Mouse (Mus musculus) hindbrain, embryonic 14.5 days (tissue): ENCODE results near the gene Gab2. TPM values are rescaled to one million over a fixed set of nuclear protein-coding genes. Genes with fewer than 3 reads are reported as not detected.
"Not testable (repeated sequence)": the region's sequence is repeated elsewhere in the genome, so short reads cannot be mapped to it uniquely, and the experiment has no call there.

Experiments
- ATAC-seq: fragments of 200-750 bp; cut with Nextera tagmentation; 2 replicates; pipeline ENCODE4 v1.8.0; 2017; ENCODE audit warnings: moderate number of reproducible peaks, mild to moderate bottlenecking, moderate TSS enrichment, moderate library complexity; ENCODE audit not compliant: low FRiP score
- DNase-seq: peaks from one replicate; pipeline ENCODE4 v3.0.0-alpha.2; 2015; ENCODE audit warnings: low spot score
- H3K27ac ChIP-seq: fragments of 300-500 bp; sonication (generic); 2 replicates; pipeline ENCODE4 v1.5.1; 2014; ENCODE audit warnings: mild to moderate bottlenecking, moderate library complexity
- H3K27me3 ChIP-seq: fragments of 300-500 bp; sonication (generic); 2 replicates; pipeline ENCODE4 v1.6.1; 2014; ENCODE audit warnings: mild to moderate bottlenecking, low read length, mixed read lengths; ENCODE audit not compliant: control insufficient read depth, insufficient read depth
- H3K36me3 ChIP-seq: fragments of 300-500 bp; sonication (generic); replicated peaks from 2 replicates; pipeline ENCODE4 v1.6.1; 2014; ENCODE audit not compliant: control insufficient read depth, insufficient read depth
- H3K4me1 ChIP-seq: fragments of 300-500 bp; sonication (generic); replicated peaks from 2 replicates; pipeline ENCODE4 v1.6.1; 2014; ENCODE audit warnings: antibody characterized with exemption, low read length, mixed read lengths; ENCODE audit not compliant: control insufficient read depth, insufficient read depth
- H3K4me2 ChIP-seq: fragments of 300-500 bp; sonication (generic); replicated peaks from 2 replicates; pipeline ENCODE4 v1.6.1; 2014; ENCODE audit warnings: mild to moderate bottlenecking, moderate library complexity
- H3K4me3 ChIP-seq: fragments of 300-500 bp; sonication (generic); replicated peaks from 2 replicates; pipeline ENCODE4 v1.5.1; 2014; ENCODE audit warnings: mild to moderate bottlenecking, low read length
- H3K9ac ChIP-seq: fragments of 300-500 bp; sonication (generic); 2 replicates; pipeline ENCODE4 v1.6.1; 2014
- H3K9me3 ChIP-seq: fragments of 300-500 bp; sonication (generic); 2 replicates; pipeline ENCODE4 v1.6.1; 2016; ENCODE audit warnings: low read length; ENCODE audit not compliant: control insufficient read depth
- WGBS: fragments of 180-500 bp; shearing (Covaris S2); extraction: QIAGEN DNeasy Blood & Tissue Kit; methylation state at CpG from one replicate; pipeline ENCODE4 v1.1.7; 2014; 5-methylcytosine and 5-hydroxymethylcytosine counted together
- polyA plus RNA-seq: library from polyadenylated mRNA; unstranded; fragments of >200 nt; fragmentation: Nextera tagmentation; extraction: Ambion mirVana; gene quantifications from 2 replicates; pipeline ENCODE4 v1.2.1, GENCODE M21; 2014

The Gab2 gene
- polyA plus RNA-seq, 1 experiment from 2014 or later, result 19.4 TPM

DNA sequence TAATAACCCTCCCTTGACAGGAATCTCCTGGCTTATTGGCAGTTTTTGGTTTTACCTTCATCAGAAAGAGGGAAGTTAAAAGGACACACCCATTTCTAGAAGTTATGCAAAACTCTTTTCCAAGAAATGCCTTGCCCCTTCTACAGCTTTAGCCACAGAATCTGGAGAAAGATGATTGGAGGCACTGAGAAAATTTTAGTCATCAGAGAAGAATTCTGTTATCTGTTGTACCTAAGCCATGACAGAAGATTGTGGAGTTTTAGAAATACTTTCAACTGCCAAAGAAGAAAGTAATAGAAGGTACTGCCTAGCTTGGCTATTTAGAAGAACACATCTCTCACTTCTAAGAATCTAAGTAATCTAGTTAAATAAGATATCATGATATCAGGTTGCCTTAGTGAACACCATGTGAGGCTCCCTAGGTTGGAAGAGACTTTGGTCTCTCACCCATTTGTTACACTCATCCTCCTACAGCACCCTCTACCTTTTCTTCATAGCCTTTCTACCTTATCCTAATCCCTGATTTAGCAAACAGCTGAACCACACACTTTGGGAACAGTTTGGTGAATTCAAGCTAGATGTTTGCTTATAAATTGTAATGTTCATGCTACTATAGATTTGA lies 128.8 kb downstream of the Gab2 start:
- Histone ChIP-seq H3K9ac (no peak overlapping the region), H3K4me1 (no peaks in the 10 kb centered on the region), H3K27me3 (no peaks in the 10 kb centered on the region), H3K4me2 (no peak overlapping the region), H3K27ac (no peak overlapping the region), H3K9me3 (no peaks in the 10 kb centered on the region), H3K4me3 (no peak overlapping the region), H3K36me3 (no peaks in the 10 kb centered on the region)
- ATAC-seq (no peak), DNase-seq (no peak)

DNA sequence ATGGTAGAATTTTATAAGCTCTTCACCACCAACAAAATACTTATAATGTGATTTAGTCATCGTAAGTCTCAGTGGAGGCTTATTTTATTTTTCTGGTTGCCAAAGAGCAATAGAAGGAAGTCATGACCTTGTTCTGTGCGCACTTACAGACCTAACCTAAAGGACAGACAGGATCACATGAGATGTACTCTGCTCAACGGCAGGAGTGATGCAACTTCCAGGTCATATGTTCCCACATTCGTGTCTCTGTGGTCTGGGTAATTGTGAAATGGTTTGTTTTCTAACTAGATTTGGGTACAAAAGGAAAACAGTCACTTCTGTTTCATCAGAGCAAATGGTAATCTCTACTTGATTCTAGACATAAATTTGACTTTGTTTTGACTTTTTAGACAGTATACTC lies 129.7 kb downstream of the Gab2 start:
- Histone ChIP-seq H3K27me3 (no peaks in the 10 kb centered on the region), H3K36me3 (no peaks in the 10 kb centered on the region), H3K4me3 (no peak overlapping the region), H3K4me2 (no peak overlapping the region), H3K9ac (no peak overlapping the region), H3K9me3 (no peaks in the 10 kb centered on the region), H3K4me1 (no peaks in the 10 kb centered on the region), H3K27ac (no peak overlapping the region)
- WGBS, result 81% methylated on average over 4 of the region's 4 CpGs
- no peak for DNase-seq
- no peak for ATAC-seq

- Histone ChIP-seq H3K4me3 (no peak overlapping the region), H3K27ac (no peak overlapping the region), H3K36me3 (peaks cover 7% of the 10 kb centered on the region), H3K4me2 (no peak overlapping the region), H3K4me1 (no peaks in the 10 kb centered on the region), H3K9me3 (no peaks in the 10 kb centered on the region), H3K9ac (no peak overlapping the region), H3K27me3 (no peaks in the 10 kb centered on the region)
- WGBS, result 91% methylated on average over 2 of the region's 2 CpGs
- no peak for ATAC-seq
- DNase-seq, result no peak
Observed at GRCm38 (mm10) chr7:97223836-97224235, 142.4 kb downstream of the Gab2 start.

- no peak overlapping the region for H3K27ac ChIP-seq
- no peak overlapping the region for H3K9ac ChIP-seq
- WGBS, result 60% methylated on average over 2 of the region's 2 CpGs
- no peak overlapping the region for H3K4me3 ChIP-seq
- 0 out of 2 replicates have a peak, but pooled peaks cover 5% of the 10 kb centered on the region for H3K4me1 ChIP-seq
- 0 out of 2 replicates have a peak, but pooled peaks have one; percentile 46 for ATAC-seq
- no peak overlapping the region for H3K4me2 ChIP-seq
- no peak for DNase-seq
- no peaks in the 10 kb centered on the region for H3K36me3 ChIP-seq
- no peaks in the 10 kb centered on the region for H3K9me3 ChIP-seq
- no peaks in the 10 kb centered on the region for H3K27me3 ChIP-seq
Observed at GRCm38 (mm10) chr7:97245261-97245949, 164.0 kb downstream of the Gab2 start.

GRCm38 (mm10) chr7:97245950-97246578 lies 164.7 kb downstream of the Gab2 start:
- H3K27ac ChIP-seq, H3K4me3 ChIP-seq, H3K9me3 ChIP-seq, H3K4me2 ChIP-seq, DNase-seq, H3K4me1 ChIP-seq, H3K36me3 ChIP-seq, ATAC-seq, H3K9ac ChIP-seq, H3K27me3 ChIP-seq: not testable (repeated sequence)
- 54% methylated on average over 2 of the region's 2 CpGs for WGBS

DNA sequence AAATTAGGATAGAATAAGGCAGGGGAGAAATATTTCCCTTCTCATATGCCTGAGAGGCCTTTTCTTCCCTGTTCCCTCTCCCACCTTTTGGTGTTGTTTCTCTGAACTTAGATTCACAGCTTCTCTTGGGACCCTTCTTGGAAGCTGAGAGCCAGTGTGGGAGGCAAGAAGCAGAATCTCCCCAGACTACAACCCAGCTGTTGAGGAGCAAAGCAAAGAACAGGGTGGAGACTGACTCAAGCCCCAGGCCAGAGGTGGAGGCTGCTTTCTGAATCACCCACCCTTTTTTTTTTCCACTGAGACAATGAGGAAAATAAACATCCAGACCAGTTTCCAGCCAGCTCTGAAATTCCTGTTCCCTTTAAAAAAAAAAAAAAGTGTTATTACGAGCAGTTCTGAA lies 166.3 kb downstream of the Gab2 start:
- 66% methylated on average over 1 of the region's 1 CpGs for WGBS
- Histone ChIP-seq H3K9ac (no peak overlapping the region), H3K4me3 (no peak overlapping the region), H3K27ac (no peak overlapping the region), H3K9me3 (no peaks in the 10 kb centered on the region), H3K27me3 (no peaks in the 10 kb centered on the region), H3K36me3 (no peaks in the 10 kb centered on the region), H3K4me1 (0 out of 2 replicates have a peak, but pooled peaks cover 5% of the 10 kb centered on the region), H3K4me2 (no peak overlapping the region)
- ATAC-seq, result no peak
- no peak for DNase-seq

DNA sequence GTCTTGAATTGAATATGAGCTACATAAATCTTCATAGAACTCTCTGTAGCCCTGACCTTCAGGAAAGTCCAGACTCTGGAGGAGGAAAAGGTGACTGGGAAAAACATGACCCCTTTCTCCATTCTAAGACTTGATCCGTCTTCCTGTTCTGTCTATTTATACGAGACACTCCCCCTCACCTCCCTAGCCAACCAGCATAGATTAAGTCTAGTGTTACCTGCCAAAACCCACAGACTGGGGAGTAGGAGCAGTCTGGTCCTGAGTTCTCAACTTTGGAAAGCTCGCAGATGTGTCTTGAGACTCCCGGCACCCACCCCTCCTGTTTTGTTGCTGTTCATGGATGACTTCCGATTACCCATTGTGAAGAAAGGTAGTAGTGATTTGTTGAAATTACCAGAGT lies 166.8 kb downstream of the Gab2 start:
- Histone ChIP-seq H3K9ac (no peak overlapping the region), H3K27me3 (no peaks in the 10 kb centered on the region), H3K36me3 (no peaks in the 10 kb centered on the region), H3K4me2 (no peak overlapping the region), H3K4me3 (no peak overlapping the region), H3K27ac (no peak overlapping the region), H3K4me1 (0 out of 2 replicates have a peak, but pooled peaks cover 5% of the 10 kb centered on the region), H3K9me3 (no peaks in the 10 kb centered on the region)
- WGBS, result 89% methylated on average over 5 of the region's 5 CpGs
- DNase-seq (no peak), ATAC-seq (no peak)

DNA sequence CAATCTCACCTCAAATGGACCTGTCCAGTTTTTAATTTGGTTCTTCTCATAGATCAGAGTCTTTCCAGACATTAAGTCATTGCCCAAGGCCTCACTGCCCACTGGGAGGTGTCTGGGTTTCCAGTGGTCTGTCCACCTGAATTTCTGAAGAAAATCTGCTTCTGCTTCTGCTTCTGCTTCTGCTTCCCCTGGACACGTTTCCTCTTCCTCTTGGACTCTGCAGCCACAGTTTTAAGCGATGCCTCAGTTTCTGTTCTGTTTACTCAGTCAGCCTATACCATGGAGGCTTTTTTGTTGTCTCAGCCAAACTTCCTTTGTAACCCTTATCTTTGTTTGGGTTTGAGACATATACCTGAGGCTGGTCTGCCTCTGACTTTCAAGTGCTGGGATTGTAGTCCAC lies 170.3 kb downstream of the Gab2 start:
- Histone ChIP-seq H3K36me3 (no peaks in the 10 kb centered on the region), H3K4me2 (no peak overlapping the region), H3K27ac (no peak overlapping the region), H3K9me3 (no peaks in the 10 kb centered on the region), H3K4me1 (0 out of 2 replicates have a peak, but pooled peaks cover 3% of the 10 kb centered on the region), H3K4me3 (no peak overlapping the region), H3K9ac (no peak overlapping the region), H3K27me3 (no peaks in the 10 kb centered on the region)
- WGBS, result 72% methylated on average over 2 of the region's 2 CpGs
- DNase-seq, result no peak
- no peak for ATAC-seq

DNA sequence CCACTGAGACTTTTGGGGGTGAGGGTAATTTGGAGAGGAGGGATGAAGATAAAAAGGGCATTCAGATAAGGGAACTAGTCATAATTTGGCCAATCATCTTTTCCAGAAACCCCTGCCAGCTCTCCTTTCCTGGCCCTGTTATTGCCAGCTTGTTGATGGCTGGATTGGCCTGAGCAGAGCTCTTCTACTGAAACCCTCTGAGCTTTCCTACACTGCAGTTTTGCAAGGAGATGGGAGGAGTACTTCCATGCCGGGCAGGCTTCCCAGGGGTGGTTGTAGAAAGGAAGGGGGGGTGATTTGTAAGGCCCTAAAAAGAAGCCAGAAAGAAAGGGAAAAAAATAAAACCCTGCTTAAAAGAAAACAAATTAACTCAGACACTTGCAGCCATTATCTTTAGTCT lies 181.2 kb downstream of the Gab2 start:
- no peak for DNase-seq
- Histone ChIP-seq H3K27ac (no peak overlapping the region), H3K9ac (no peak overlapping the region), H3K4me2 (no peak overlapping the region), H3K4me3 (no peak overlapping the region), H3K4me1 (no peaks in the 10 kb centered on the region), H3K27me3 (no peaks in the 10 kb centered on the region), H3K9me3 (no peaks in the 10 kb centered on the region), H3K36me3 (no peaks in the 10 kb centered on the region)
- WGBS, result 85% methylated on average over 1 of the region's 1 CpGs
- ATAC-seq, result no peak
